Mouse (Mus musculus) urinary bladder, postnatal 10 days (tissue): ENCODE measurements around the gene Stab1.

Experiments
- DNase-seq: peaks from one replicate; pipeline ENCODE4 v3.0.0; 2022; ENCODE audit warnings: low spot score

The Stab1 gene

DNA sequence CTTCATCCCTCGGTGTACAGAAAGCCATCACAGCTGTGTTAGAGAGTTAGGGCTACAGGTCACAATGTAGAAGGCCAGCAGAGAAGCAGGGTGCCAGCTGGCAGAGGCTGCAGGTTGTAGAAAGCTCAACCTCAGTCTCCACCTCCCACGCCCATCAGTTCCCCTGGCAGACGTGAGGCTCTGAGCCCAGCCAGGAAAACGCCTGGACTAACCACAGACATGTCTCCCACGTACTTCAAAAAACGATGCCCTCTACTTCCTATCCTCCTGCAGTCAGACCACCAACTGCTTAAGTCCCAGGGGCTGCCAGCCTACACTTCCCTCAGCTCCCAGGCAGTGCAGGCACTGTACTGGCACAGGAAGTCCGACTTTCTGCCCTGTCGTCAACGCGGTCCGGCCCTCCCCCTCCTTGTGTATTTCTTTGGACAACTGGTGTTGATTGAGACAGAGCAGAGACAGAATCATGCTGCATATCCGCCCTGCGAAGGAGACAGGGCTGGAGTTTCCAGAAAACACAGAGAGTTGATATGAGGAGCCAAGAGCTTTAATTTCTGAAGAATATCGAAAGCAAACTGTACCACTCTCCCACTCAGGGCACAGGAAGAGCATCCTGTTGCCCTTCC lies 26.6 kb upstream of the Stab1 start:
- no peak for DNase-seq

DNA sequence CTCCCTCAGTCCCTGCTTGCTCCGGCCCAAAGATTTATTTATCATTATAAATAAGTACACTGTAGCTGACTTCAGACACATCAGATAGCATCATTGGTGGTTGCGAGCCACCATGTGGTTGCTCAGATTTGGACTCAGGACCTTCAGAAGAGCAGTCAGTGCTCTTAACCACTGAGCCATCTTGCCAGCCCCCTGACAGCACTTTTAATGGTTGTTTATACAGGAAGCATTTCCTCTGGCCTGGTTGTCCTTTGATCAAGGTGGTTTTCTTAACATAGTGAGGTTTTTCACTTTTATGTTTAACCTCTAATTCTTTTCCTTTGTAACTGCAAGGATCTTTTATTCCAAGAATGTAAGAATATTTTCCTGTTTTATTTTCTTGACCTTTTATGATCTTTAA lies 26.0 kb upstream of the Stab1 start:
- DNase-seq, result no peak

DNA sequence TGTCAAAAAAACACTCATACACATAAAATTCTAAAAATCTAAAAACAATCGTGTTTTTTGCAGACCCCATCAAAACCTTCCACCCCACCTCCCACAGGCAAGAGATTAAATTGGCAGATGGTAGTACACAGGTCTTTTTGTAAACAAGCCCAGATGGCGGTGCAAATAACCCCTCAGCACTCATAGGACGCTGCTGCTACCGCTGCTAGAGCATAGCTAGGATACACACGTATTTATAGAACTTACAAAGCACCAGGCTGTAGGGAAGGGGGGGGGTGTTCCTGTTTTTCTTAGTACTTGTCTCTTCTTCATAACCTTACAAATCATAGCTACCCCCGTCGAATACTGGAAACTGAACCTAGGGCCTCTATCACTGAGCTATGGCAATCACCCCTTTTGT lies 25.4 kb upstream of the Stab1 start:
- no peak for DNase-seq

- DNase-seq, result no peak
These were observed 23.5 kb upstream of the Stab1 start for GRCm38 (mm10) chr14:31191936-31192335.

DNA sequence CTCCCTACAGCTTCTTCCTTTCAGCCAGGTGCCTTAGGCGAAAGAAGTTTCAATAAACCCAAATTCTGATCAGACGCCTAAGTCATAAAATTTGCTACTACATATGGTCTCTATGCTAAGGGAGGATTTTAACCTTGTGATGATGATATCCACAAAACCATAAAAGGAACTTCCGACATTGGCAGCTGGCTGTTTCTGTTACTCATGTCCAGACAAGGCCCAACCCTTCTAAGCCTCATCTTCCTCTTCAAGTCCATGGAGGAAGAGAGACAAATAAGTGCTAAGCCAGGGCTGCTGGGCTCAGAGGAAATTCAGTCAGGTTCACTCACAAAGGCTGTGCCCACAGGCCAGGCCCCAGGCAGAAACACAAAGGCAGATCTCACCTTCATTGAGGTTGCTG lies 20.9 kb upstream of the Stab1 start:
- no peak for DNase-seq

GRCm38 (mm10) chr14:31188771-31189181 lies 20.3 kb upstream of the Stab1 start:
- no peak for DNase-seq

GRCm38 (mm10) chr14:31186656-31187055 lies 18.2 kb upstream of the Stab1 start:
- no peak for DNase-seq

DNA sequence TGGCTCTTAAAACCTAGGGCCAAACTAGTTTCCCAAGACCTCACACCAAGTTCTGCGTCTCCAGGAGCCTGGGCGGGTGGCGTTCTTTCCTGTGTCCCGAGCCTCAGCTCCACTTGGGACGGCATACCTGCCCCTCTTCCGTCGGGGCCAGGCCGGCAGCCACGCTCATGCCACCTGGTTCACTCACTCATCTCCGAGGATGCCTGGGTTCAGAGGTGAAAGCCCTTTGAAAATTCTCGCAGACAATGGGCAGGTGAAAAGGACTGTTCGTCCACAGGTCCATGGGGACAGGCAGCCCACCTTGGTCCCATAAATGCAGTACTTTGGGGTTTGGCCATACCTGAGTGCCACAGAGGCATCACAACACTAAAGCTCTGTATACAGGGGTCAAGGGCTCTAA lies 15.8 kb upstream of the Stab1 start:
- DNase-seq, result no peak

DNA sequence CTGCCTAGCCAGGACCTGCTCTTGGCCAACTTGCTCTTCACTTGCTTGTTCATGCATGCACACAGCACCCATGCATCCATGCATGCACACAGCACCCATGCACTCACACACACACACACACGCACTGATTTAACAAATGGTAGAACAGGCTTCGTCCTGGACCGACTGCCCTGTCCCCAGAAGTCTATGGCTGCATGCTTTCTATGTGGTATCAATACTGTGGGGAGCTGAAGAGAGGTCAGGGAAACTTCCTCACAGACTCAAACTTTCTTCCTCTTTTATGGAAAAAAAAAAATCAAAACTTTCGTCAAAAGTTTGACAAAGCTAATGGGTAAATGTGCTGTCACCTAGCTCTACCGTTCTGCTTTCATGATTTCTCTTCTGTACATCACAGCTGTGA lies 15.1 kb upstream of the Stab1 start:
- DNase-seq, result no peak

DNA sequence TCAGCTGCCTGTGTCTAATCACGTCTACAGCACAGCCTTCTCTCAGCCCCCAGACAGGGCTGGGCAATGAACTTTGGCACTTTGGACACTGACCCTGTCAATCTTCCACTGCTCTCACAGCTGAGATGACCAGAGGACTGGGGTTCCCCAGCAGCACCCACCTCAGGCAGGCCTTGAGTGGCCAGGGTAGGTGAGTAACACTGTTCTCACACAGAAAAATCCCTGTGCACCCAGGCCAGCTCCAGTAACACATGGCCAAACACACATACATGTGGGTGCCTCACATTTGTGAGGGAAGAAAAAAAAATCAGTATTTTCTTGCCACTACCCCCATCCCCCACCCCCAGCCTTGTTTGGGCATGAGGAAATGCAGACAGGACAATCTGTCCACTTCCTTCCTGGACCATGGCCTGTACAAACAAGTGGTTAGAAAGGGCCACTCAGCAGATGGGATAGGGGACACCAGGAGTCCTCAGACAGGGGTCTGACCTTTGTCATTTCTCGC lies 14.4 kb upstream of the Stab1 start:
- no peak for DNase-seq

- DNase-seq, result no peak
These were observed 13.1 kb upstream of the Stab1 start for GRCm38 (mm10) chr14:31181512-31181911.

DNA sequence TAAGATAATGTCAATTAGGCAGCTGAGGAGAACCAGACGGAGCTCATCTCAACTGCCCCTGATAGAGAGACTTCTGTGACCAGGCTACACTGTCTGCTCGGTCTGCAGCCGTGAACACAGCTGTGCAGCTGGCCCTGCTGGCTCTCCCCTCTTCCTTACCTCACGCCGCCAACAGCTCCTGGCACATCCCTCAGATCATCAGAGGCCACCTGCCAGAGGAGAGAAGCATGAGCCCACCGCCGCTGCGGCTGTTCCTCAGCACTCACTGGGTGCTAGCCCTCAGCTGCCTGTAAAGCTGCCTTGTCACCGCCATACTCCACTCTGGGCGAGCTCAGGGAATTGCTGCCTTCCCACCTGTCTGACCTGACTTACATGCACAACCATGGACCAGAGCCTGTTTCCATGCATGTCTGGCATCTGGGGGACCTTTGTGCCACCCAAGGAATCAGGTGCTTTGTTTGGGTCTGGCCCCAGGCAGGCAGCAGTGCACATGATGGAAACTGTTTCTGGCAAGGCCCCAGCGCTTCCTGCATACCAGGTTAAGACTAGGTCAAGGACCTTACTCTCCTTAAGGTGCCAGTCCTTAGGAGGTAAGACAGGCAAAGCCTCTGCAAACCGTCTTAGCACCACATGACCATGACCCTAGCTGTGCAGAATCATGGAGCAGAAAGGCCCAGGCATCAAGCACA lies 11.4 kb upstream of the Stab1 start:
- DNase-seq, result no peak

- DNase-seq, result no peak
These were observed 9.3 kb upstream of the Stab1 start for GRCm38 (mm10) chr14:31177715-31178114.

DNA sequence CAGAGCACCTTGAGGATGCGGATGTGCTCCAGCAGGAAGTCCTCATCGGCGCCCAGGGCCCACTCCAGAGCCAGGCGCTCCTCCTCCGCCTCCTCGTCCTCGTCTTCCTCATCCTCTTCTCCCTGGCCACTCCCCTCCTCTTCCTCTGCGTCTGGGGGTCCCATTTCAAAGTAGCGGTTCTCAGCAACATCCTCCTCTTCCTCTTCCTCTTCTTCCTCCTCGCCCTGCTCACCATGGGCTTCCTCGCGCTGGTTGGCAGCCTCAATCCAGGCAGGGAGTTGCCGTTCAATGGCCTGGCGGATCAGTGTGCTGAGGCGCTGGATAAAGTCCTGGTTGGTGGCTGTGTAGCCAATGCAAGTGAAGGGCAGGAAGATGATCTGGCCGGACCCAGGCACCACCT lies 8.8 kb upstream of the Stab1 start:
- DNase-seq, result no peak

DNA sequence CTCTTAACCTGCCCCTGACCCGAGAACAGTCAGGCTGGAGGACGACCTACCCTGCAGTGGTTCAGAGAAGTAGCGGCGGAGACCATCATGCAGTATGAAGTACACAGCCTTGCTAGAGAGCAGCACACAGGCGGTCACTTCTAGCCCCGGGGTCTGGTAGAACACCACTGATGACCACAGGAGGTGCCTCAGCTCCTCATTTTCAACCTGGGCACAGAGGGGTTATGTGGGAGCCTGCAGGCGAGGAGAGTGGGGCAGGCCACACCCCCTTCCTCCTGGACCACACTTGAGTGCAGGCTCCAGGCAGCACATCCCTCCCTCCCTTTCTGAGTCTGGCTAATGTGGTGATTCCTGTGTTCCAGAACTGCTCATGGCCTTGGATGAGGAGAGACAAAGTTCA lies 5.1 kb upstream of the Stab1 start:
- DNase-seq, result no peak

DNA sequence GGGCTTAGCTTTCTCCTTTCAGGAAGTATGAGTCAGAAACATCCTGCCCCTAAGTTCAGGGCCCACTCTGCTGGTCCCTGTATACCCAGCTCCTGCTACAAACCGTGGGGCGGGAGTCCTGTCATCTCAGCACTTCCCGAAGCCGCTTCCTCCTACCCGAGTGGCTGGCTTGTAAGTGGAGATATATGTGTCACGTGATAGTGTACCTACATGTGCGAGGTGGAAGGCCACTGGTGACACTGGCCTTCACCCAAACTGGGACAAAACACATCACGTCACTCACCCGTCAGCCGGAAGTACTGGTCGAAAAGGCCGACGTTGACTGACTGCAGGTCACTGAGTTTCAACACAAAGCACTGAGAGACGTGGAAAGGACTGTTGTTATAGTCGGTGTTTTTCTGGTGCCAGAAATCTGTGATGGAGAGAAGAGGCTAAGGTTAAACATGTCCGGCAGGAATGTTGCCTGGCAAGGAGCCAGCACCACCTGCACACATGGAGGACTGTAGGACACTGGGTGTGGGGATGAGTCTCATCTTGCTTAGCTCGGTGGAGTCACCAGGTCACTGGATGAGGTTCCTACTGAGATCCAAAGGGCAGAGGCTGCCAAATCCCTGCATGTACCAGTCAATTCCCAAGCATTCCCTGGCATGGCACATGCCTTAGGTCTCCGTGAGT lies 4.5 kb upstream of the Stab1 start:
- DNase-seq, result no peak

DNA sequence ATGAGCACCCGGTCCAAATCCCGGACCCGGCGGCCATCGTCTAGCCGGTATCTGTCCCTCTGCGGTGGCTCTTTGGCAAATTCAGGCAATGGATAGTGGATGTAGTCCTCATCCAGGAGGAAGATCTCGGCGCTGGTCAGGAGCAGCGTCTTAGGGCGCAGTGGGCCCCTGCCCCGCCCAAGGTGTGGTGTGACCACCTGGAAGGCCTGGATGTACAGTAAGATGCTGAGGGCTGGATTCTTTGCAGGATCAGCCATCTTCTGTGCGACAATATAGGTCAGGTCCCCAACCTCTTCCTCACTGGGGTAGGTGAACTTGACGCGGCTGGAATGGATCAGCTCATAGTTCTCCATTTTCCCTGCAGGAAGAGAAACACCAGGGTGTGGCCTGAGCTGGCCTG lies 3.4 kb upstream of the Stab1 start:
- DNase-seq, result no peak

DNA sequence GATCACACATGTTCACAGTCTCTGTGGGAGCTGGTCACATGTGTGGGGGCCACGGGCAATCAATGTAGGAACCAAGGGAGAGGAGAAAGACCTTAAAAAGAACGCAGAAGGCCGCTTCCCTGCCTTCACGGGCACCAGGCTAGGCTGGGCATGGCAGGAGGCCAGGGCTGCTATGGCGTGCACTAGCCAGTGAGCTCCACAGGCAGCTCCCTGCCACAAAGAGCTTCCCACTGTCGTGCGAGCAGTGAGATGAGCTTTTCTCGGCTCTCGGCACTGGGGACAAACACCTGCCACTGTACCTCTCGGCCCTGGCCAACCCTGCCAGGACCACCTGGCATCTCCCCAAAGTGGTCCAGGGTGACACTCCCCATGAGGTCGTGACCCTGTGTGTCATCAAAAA lies 2.9 kb upstream of the Stab1 start:
- no peak for DNase-seq

DNA sequence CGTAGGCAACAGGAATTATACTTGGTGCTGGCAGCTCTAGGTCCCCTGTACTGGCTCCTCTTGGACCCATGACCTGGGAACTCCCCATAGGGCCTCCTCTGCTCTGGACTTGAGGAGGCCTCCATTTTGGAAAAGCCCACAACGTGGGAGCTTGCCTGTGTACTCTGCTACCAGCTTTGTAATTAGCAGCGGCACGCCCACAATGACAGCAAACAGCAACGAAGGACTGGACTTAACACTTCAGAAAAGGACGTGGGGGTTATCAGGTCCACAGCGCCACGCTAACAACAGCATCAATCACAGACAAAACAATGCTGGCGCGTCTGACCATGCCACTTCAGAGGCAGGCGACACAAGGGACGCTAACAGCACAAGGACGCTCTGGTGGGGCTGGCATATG lies 2.5 kb upstream of the Stab1 start:
- DNase-seq, result no peak

- DNase-seq, result no peak
These were observed 1.1 kb upstream of the Stab1 start for GRCm38 (mm10) chr14:31169508-31169907.

- DNase-seq, result no peak
These were observed 1.6 kb downstream of the Stab1 start for GRCm38 (mm10) chr14:31166827-31167226.

- DNase-seq, result no peak
These were observed 2.3 kb downstream of the Stab1 start for GRCm38 (mm10) chr14:31165991-31166630.

- DNase-seq, result no peak
These were observed 3.0 kb downstream of the Stab1 start for GRCm38 (mm10) chr14:31165458-31165857.
